Mouse (Mus musculus) c-Kit-positive CD71-positive TER-119-positive erythroid progenitor cells, embryonic 14.5 days (primary cell): ENCODE data around the gene Rpp38.

Experiments used
- DNase-seq: peaks from one replicate; pipeline ENCODE4 v3.0.0-alpha.2; 2013; ENCODE audit warnings: low spot score

Rpp38 gene

DNA sequence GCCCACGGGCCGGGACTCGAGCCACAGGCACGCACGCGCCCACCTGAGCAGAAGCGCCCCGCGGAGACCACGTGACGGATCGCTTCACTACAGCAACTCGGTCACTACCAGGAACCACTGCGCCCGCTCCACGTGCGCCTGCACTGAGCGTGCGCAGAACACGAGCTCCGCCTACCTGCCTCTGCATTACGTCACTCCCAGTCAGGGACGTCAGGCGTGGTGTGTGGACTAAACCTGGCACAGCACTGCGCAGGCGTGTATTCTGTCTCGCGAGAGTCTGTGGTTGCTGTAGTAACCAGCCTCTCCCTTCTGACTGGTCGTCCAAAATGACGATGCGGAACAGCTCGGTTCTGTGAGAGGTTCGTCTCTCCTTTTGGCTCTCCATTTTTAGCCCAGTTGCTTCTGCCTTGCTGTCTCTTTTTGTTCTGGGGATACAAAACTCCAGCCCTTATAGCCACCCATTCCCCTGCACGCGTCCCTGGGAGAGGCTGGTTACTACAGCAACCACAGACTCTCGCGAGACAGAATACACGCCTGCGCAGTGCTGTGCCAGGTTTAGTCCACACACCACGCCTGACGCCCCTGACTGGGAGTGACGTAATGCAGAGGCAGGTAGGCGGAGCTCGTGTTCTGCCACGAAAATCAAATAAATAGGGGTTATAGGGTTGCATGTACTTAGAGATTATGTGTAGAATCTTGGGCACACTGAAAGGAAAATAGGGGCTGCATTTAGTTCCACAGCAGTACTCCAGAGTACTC, at the start of gene Rpp38:
TSS of gene Rpp38 (minus strand) at position 160 of the 759 bp plus-strand sequence.
- peak; percentile 94 for DNase-seq

DNA sequence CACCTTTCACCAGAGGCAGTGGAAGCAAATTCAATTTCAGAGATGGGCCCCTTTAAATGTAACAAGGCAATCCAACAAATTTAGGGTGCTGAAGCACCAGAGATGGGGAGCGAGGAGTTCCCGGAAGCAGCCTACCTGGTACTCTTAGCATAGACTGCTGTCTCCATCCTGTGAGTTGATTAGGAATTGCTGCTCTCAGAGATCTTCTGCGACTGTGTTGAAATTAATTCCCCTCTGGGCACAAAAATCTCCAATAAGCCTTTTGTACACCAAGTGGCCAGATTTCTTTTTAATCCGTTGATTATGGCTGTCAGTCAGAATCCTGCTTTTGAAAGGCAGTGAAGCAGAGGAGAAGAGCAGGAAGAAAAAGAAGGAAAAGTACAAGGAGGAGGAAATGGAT, 32.7 kb upstream of the Rpp38 start:
- no peak for DNase-seq

DNA sequence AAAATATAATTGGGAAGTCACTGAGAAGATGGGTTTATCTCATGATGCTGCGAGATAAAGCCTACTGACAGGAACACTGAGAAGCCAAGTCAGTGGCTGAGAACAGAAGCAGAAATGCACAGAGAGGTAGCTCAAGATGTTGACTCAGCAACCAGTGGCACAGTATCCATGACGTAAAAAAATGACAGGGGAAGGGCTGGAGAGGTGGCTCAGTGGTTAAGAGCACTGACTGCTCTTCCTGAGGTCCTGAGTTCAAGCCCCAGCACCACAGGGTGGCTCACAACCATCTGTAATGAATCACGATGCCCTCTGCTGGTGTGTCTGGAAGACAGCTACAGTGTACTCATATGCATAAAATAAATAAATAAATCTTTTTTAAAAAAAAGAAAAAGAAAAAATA, 28.6 kb upstream of the Rpp38 start:
- no peak for DNase-seq

DNA sequence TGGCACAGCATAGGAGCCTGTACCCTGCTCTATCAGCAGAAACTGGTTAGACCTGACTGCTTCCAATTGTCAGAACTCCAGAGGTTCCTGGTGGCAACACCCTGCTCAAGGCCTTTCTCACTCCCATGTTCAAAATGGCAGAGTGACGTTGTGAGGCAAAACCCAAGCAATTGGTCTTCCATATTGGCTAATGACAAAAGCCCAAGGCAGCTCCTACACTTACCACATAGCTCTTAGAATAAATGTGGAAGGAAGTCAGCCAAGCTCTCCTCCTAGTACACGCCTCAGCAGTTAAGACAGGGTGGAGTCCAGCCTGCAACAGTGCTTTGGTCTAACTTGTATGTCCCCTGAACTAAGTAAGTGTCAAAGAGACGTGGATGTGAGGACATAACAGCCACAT, 25.4 kb upstream of the Rpp38 start:
- DNase-seq = no peak

DNA sequence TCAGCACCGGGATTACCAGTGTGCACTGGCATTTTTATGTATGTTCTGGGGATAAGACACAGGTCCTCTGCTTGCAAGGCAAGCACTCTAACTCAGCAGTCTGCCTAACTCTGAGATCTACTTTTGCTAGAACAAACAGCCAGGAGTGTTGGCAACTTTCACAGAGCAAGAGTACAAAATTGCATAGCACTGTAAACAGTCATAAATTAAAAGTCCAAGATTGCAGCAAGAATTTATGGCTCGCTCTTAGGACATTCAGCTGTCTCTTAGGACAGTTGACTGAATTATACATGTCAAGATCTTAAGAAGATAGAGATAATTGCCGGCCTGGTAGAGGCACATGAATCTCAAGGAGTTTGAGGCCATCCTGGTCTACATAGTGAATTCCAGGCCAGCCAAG, 23.9 kb upstream of the Rpp38 start:
- no peak for DNase-seq

DNA sequence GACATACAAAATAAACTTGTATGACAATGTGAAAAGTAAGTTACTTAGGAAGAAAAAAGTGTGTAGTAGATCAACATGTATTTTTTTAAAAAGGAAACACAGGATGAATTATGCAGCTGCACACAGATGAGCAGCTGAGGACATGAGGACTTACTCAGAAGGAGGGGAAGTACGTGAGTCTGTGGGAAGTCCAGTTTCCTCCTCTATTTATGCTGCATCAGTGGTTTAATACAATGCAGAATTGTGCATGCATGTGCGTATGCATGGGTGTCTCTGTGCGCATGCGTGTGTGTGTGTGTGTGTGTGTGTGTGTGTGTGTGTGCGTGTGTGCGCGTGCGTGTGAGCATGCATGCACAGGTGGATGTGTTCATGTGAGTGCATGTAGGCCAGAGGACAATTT, 23.4 kb upstream of the Rpp38 start:
- no peak for DNase-seq

DNA sequence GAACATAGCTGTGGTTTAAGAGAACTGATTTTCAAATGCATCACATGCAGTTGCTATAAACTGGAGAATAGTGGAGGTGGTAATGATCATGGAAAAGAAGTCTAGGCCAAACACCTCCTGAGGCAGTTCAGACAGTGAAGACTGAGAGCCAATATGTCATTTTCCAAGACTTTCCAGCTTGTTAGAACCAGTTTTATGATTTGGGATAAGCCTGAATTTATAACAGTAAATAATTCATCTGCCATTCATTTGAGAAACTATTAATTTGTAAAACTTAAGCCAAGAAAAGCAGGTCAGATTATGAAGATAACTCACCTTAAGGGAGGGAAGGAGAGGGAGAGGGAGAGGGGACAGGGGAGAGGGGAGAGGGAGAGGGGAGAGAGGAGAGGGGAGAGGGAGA, 20.7 kb upstream of the Rpp38 start:
- no peak for DNase-seq

DNA sequence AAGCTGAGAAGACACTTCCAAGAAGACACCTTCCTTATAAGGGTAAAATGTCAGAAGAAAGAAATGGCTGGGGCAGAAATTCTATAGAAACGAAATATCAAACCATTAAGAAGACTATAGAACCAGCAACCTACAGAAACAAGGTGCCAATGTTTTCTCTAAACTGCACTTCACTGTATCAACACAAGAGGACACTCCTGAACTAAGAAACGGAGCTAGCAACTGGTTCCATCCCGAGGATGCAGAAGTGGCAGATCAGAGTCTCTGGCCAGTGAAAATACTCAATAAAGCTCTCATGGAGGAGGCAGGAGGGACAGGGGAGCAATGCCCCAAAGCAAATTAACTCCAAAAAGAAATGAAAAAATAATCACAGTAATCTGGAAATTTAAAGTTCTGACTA, 16.5 kb upstream of the Rpp38 start:
- DNase-seq = no peak

DNA sequence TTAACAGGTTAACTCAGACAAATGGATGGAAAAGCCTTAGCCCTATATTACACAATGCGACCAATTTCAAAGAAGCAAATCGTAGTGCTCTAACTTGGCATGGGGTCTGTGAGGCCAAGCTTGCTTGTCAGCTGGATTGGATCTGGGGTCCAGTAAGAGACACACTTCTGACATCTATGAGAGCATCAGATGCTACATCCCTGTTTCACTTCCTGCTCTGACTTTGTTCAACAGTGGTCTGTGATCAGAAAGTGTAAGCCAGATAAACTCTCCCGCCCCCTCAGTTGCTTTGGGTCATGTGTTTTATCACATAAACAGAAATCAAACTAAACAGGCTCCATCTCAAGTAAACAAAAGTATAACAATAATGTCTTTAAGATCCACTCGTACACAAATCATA, 16.0 kb upstream of the Rpp38 start:
- DNase-seq = no peak

DNA sequence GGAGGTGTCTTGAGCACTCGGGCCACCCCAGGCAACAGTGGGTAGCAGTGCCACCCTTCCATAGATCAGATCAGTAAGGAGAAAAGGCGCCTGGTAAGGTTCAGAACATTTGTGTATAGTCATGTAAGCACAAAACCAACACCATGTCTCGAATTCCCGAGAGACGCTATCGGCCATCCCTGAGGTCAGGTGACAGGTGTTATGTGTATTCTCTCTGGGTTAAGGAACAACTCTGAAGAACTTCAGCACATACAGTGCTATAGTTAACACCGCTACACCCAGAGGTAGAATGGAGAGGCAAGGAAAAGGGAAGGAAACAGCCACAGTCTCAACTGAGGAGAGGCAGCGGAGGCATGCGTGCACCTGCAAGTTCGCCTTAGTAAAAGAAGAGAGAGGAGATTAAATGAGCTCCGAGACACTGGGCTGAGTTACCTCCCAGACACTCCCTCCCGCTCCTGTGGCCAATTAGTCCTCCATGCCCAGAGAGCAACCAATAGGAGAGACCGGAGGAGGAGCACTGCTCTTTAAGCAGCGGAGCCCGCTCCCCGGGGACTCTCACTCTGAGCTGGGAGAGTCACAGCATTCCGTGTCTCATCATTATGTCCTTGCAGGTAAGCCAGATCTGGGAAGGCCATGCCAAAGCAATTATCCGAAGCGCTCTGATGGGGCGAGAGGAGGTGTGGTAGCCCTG, 3.3 kb upstream of the Rpp38 start, which contains the start of gene Acbd7:
TSS of gene Acbd7 (plus strand) at position 558 of the 691 bp plus-strand sequence.
- peak; percentile 79 for DNase-seq

DNA sequence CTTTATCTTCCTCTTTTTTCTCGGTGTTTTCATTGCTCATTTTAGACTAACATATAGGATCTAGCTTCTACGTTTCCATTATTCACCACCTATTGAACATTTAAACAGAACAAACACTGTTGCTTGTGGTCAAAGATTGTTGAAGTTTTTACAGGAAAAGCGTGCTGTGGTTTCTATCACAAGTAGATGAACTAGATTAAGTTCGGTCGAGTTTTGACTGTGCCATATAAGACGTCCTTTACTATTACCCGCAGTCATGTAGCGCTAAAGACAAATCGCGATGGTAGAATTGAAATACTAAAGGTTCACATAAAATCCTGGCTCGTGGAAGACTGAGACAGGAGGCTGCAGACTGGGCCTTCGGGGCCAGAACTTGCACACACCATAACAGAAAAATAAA, 1.3 kb upstream of the Rpp38 start:
- DNase-seq = no peak

DNA sequence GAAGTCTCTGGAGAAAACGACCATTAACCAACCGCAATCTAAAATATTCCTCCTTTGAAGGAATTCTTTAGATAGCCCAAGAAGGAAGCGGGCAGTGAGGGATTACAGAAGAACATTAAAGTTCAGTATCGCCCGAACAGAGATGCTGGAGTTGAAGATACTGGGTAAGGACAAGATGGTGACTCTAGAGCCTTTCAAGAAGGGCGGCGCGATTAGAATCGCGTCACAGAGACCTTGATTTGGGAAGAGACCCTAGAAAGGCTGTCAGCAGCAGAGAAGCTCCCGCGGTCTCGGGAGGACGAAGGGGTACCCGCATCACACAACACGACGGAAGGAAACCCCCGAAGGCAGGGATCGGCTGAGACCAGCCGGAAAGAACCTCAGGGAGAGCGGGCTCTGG, 387 bp downstream of the Rpp38 start:
- peak; percentile 53 for DNase-seq

DNA sequence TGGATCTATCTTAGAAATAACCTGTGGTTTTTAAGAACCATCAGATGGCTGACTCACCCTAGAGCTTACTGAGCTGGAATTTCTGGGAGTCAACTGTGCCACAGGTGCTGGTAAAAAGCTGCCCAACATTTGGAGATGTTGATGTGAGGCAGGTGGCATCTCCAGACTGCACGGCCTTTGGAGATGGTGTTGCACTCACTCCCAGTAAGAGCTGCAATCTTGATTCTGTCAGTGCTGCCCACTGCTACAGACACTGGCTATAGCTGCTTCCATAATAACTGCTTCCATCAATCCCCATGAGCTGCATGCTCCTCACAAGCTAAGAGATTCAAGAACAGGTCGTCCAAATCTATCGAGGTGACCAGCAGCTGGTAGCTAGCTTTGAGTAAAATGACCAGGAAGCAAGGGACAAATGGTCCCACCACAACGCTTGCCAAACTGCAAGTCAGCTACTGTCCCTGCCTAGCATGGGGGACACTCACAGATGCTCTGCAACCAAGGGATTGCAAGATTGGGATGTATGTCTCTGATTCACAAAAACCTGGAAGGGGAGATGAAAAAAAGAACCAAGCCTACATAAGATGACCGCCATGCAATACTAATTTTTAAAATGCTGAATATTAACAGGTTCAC, 1.3 kb downstream of the Rpp38 start:
- DNase-seq = no peak

DNA sequence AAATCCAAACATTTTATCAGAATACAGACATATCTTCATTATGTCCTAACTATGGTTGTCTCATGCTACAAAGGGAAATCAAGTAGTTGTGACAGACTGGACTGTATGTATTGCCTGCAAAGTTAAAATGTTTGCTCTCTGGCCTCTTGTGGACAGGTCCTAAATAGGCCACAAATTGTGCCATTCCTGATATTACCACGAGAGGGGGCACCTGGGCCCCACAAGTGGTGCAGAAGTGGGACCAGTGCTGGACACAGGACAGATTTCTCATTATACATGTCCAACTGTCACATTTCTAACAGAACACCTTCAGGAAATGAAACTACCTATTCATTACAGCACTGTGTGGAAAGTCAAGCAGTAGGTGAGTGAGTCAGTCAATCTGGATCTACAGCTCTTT, 5.1 kb downstream of the Rpp38 start:
- peak; percentile 65 for DNase-seq

DNA sequence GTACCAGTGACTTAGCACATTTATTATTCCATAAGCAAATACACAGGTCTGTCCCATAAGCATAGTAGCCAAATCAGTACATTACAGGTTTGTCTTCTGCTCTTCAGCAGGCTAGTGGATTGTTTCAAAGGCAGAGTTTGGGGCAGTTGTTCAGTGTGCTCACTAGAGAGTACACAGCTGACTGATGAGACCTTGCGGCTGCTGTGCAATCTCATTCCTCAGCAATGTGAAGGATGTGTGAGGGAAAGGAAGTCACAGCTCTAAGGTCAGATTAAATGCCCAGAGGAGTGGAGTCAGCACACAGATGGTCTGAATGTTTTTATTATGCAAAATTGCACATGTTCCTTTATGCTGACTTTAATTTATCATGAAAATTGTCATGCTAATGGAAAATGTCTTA, 5.9 kb downstream of the Rpp38 start:
- DNase-seq = no peak

DNA sequence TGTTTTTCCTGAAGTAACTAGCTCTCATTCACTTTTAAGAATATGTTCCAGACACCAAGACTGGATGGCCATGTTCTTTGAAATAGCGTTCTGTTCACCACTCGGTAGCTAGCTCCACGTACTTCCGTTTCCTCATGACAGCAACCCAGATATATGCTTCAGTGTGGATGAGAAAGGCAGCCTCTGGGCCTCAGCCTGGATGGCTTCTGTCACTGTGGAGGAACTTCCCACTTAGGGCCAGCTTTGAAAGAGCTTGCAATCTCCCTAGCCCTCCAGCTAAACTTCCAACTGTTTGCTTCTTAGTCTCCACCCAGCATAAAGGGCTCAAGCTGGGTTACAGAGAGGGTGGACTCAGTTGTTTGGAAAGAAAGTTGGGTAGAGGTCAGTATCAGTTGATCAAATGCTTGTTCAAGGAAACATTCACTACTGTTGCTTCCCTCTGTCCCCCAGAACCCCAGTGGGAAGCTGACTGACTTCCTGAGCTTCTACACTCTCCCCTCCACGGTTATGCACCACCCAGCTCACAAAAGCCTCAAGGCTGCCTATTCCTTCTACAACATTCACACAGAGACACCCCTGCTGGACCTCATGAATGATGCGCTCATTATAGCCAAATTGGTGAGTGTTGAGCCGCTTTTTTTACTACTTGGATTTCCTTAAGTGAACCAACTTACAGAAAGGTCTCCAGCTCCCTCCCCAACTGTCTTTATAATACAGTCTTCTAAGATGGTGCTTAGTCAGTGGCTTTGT, 7.9 kb downstream of the Rpp38 start:
- DNase-seq = no peak

DNA sequence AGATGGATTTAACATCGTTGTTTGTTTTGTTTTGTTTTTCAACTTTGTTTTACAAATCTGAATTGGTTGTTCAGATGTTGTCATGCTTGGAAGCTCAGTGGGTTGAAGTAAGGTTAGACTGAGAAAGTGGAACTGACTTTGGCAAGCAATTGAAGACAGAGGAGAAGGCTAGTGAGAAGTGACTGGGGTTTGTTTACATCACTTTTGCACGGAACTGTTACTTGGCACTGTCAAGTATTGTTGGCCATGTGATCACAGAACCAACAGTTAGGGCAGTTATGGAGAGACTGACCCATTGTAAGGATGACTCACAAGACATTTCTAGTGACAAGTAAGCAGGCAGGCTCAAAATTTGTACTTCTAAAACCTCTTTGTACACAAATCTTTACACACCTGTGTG, 9.3 kb downstream of the Rpp38 start:
- no peak for DNase-seq

DNA sequence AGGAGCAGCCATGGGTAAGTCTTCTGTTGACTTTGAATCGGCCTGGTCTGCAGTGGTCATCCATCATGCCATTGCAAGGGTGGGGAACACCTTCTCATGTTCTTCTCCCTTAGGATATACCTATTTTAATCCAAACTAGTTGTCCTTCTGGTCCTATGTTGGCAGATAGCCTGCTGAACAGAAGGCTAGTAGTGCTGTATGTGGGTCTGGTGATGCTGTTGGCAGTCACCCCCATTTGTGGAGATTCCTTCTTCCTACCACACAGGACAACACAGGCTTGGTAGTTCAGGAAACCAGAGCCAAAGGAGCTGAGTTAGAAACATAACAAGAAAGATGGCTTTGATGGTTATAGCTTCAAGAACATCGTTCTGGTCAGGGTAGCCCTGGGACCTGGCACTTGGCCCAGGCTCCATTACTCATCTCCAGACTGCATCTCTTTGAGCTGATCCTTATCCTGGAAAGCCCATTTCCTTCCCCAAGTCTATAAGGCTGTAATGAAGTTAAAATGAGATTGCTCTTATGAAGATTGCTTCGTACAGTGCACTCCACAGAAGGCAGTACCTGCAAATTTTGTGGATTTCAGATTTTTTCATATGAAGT, 26.9 kb downstream of the Rpp38 start:
- no peak for DNase-seq

DNA sequence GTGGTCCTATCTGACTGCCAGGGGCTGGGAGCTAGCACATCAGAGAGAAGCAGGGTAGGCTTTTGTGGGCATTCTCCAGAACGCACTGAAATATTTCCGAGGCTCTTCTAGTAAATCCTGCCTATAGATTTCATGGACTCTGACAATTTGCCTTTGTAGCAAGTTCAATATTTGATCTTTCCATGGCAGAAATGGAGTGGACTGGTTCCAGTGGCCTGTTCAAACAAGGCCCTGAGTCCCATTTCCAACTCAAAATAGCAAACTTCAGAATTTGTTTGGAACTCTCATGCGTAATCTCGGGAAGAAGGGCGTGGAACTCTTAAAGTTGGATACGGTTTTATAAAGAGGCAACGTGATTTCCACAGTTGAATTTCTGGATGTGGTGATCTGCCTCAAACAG, 36.6 kb downstream of the Rpp38 start:
- DNase-seq = no peak

DNA sequence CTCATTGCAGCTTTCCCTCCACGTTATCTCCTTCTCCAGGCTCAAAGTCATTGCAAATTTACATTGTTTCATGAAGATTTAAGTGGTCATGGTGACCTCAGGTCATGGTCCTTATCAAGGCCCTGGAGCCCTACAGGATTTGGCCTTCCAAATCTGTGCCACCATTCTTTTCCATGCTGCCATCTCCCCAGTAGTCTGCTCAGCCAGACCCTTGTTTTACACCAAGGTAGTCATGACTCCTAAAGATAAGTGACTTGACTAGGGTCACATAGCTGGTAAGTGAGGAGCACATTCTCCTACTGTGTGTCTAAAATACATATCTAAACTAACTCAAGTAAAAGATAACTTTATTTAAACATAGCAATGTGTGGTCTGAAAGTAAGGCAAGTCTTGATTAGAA, 40.3 kb downstream of the Rpp38 start:
- DNase-seq = no peak

DNA sequence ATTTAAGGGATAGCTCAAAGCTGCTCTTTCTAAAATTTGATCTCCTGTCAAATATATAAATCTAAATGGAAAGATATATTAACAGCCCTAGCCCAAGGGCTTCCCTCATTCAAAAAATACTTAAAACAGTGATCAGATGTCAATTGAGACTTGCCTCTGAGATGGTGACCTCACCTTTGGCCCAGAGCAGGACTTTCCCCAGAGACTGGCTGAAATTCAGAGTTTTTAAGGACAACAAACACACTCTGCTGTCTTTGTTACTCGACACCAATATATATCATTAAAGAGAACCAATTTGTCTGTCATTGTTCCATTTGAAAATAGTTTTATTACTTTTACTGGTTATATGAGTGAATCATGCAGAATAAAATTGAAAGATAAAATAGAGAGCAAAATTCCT, 42.9 kb downstream of the Rpp38 start:
- DNase-seq = no peak

DNA sequence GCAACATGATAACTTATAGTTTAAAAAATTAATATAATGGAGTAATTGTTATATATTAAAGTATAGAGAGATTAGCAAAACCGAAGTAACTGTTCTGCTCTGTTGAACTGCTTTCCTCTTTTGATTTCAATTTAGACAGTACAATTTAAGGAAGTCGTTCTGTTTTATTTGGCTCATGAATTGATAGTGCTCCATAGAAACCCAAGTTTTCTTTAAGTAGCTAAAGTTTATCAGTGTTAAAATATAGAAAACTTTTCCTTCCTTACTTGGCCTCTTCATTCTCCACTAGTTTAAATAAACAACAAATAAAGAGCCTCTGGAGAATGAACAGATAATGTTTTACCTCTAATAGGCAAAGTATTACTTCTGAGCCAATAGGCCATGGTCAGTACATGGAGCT, 46.2 kb downstream of the Rpp38 start:
- no peak for DNase-seq
